21 mouse cellular contexts compared by ENCODE assay signal in the genomic region with DNA sequence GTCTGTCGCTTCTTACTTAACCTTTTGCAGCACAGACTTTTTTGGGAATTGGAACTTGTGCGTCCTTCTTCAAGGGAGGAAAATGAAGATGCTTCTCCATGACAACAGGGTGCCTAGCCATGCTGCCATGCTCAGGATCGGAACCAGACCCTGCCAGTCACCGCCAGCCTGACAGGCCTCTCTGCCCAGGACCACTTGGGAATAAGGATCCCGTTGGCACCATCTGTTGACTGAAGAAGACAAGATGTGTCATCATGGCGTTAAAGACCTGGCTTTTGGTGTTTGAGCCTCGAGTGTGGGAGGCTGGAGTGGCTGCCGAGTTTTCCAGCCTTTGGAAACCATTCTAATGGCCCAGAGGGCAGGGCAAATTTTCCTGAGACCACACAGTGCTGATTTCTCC. TPM values are rescaled to one million over a fixed set of nuclear protein-coding genes. Genes with fewer than 3 reads are reported as not detected.
DNase-seq lines count a peak whose midpoint lies in the region; ATAC-seq and TF ChIP-seq lines count a peak whose summit lies in the region.
"Had no signal": no experiment of that assay in that cellular context is flagged by ENCODE, and none has a peak within 500 bp of the region (broad histone marks: within the 10 kb centered on the region; RNA-seq: fewer than 3 reads in every experiment).

No protein-coding gene starts in this region.

- peak overlapping the region; percentile 9; the same call in 1 of the 2 replicates for H3K4me3 ChIP-seq in gastrocnemius, adult 2 months
- H3K4me3 ChIP-seq in midbrain, embryonic 10.5 days: no peak overlapping the region
- H3K4me3 ChIP-seq in midbrain, embryonic 13.5 days (replicated peaks): no peak overlapping the region
- H3K4me3 ChIP-seq: embryonic facial prominence, embryonic 13.5 days; embryonic facial prominence, embryonic 15.5 days; erythroblast, embryonic 14.5 days; forebrain, embryonic 10.5 days; forebrain, embryonic 12.5 days had no signal

- no peak for ATAC-seq in midbrain, embryonic 13.5 days
- ATAC-seq: activated CD4-positive, CD25-positive, alpha-beta regulatory T cell, adult 4 months; forebrain, embryonic 14.5 days; forebrain, embryonic 16.5 days; Patski had no signal

- no peak for TF ChIP-seq CTCF in gastrocnemius, adult 2 months (IDR thresholded peaks at IDR 0.05)

- no peaks in the 10 kb centered on the region for H3K27me3 ChIP-seq in midbrain, embryonic 10.5 days (ENCODE audit: low read depth, poor library complexity, severe bottlenecking)
- no peaks in the 10 kb centered on the region for H3K27me3 ChIP-seq in midbrain, embryonic 13.5 days
- H3K27me3 ChIP-seq: embryonic facial prominence, embryonic 13.5 days; embryonic facial prominence, embryonic 15.5 days; forebrain, embryonic 12.5 days; Patski had no signal

- intact Hi-C loops in gastrocnemius, adult 2 months (cut with DNase I): no loop called here
- intact Hi-C loops in gastrocnemius, postnatal 14 days (cut with DNase I; ENCODE audit: low total_unique reads): no loop called here

- H3K4me2 ChIP-seq in midbrain, embryonic 13.5 days (replicated peaks): no peak overlapping the region
- H3K4me2 ChIP-seq: embryonic facial prominence, embryonic 13.5 days; embryonic facial prominence, embryonic 15.5 days; forebrain, embryonic 12.5 days had no signal

- WGBS in midbrain, embryonic 10.5 days: 90% methylated on average over 8 of the region's 8 CpGs
- 85% methylated on average over 8 of the region's 8 CpGs for WGBS in midbrain, embryonic 13.5 days

- no peaks in the 10 kb centered on the region for H3K36me3 ChIP-seq in midbrain, embryonic 10.5 days
- no peaks in the 10 kb centered on the region for H3K36me3 ChIP-seq in midbrain, embryonic 13.5 days
- H3K36me3 ChIP-seq: embryonic facial prominence, embryonic 13.5 days; embryonic facial prominence, embryonic 15.5 days; forebrain, embryonic 10.5 days; forebrain, embryonic 12.5 days had no signal

- peak overlapping the region; percentile 85 for H3K27ac ChIP-seq in gastrocnemius, adult 2 months
- H3K27ac ChIP-seq in midbrain, embryonic 10.5 days (replicated peaks): peak overlapping the region; percentile 77
- no peak overlapping the region for H3K27ac ChIP-seq in midbrain, embryonic 13.5 days
- H3K27ac ChIP-seq: embryonic facial prominence, embryonic 13.5 days; embryonic facial prominence, embryonic 15.5 days; forebrain, embryonic 10.5 days; forebrain, embryonic 12.5 days had no signal

- no peak for DNase-seq in gastrocnemius, adult 2 months
- no peak for DNase-seq in gastrocnemius, postnatal 14 days
- DNase-seq in midbrain, embryonic 10.5 days (ENCODE audit: low spot score): no peak
- DNase-seq in brain, adult 2 months (ENCODE audit: low read depth, low spot score): peak; percentile 15
- no peak for DNase-seq in kidney, adult 8-10 months
- DNase-seq: adrenal gland, adult 8-10 months; cerebellum, adult 11 months; cerebellum, adult 8-10 months; cerebellum, postnatal 36 days; embryo, embryonic 11 days had no signal

- peaks cover 58% of the 10 kb centered on the region for H3K4me1 ChIP-seq in midbrain, embryonic 10.5 days
- peaks cover 4% of the 10 kb centered on the region; the same call in 1 of the 2 replicates for H3K4me1 ChIP-seq in midbrain, embryonic 13.5 days (replicated peaks)

- no peak overlapping the region for H3K9ac ChIP-seq in midbrain, embryonic 13.5 days (replicated peaks)
- H3K9ac ChIP-seq: embryonic facial prominence, embryonic 13.5 days; embryonic facial prominence, embryonic 15.5 days; forebrain, embryonic 12.5 days had no signal

- no peaks in the 10 kb centered on the region for H3K9me3 ChIP-seq in midbrain, embryonic 10.5 days (replicated peaks)
- no peaks in the 10 kb centered on the region for H3K9me3 ChIP-seq in midbrain, embryonic 13.5 days
- H3K9me3 ChIP-seq: embryonic facial prominence, embryonic 13.5 days; embryonic facial prominence, embryonic 15.5 days; forebrain, embryonic 10.5 days; forebrain, embryonic 12.5 days had no signal

RNA-seq across cellular contexts. Expression of a gene that starts 45.4 kb away (rescaled TPM):
- total RNA-seq in gastrocnemius, adult 2 months (2021): 10 to 100 TPM in 1 of 2 experiments, 1 to 10 TPM in 1; 9.5 to 19.6 TPM
- total RNA-seq in gastrocnemius, postnatal 14 days (2021): 1 to 10 TPM; 5.7 to 5.9 TPM
- polyA plus RNA-seq in midbrain, embryonic 10.5 days (2016; fragmentation: Nextera tagmentation; extraction: Ambion mirVana): 2.9 and 4.0 TPM in 2 replicates
- polyA plus RNA-seq in midbrain, embryonic 13.5 days (2015; fragmentation: Nextera tagmentation; extraction: Ambion mirVana): 1.9 and 2.1 TPM in 2 replicates
- total RNA-seq: common myeloid progenitor, adult 5-6 weeks had no signal
- polyA plus RNA-seq: activated CD4-positive, CD25-positive, alpha-beta regulatory T cell, adult 4 months; erythroblast, embryonic 14.5 days had no signal
